Mouse (Mus musculus): ENCODE data around the gene Nefh.
A peak's percentile ranks its signal among the peaks of the same experiment; 100 is the strongest.

The Nefh gene

GRCm38 (mm10) chr11:4953401-4953800, 5.5 kb upstream of the Nefh start:
- no peak for DNase-seq (ENCODE audit: low read depth, low spot score)

- DNase-seq (ENCODE audit: low read depth, low spot score) = no peak
Observed at GRCm38 (mm10) chr11:4949256-4950044, 1.6 kb upstream of the Nefh start.

- DNase-seq (ENCODE audit: low read depth, low spot score) = no peak
Observed at GRCm38 (mm10) chr11:4948792-4949191, 928 bp upstream of the Nefh start.

- peak; percentile 93 for DNase-seq (ENCODE audit: low read depth, low spot score)
Observed at GRCm38 (mm10) chr11:4946947-4947812, 684 bp downstream of the Nefh start.

- no peak for DNase-seq (ENCODE audit: low read depth, low spot score)
Observed at GRCm38 (mm10) chr11:4946530-4946929, 1.3 kb downstream of the Nefh start.

GRCm38 (mm10) chr11:4936243-4936642, 11.6 kb downstream of the Nefh start:
- no peak for DNase-seq (ENCODE audit: low read depth, low spot score)

- DNase-seq (ENCODE audit: low read depth, low spot score) = no peak
Observed at GRCm38 (mm10) chr11:4931009-4931601, 16.8 kb downstream of the Nefh start.

- no peak for DNase-seq (ENCODE audit: low read depth, low spot score)
Observed at GRCm38 (mm10) chr11:4927224-4927623, 20.6 kb downstream of the Nefh start.

- no peak for DNase-seq (ENCODE audit: low read depth, low spot score)
Observed at GRCm38 (mm10) chr11:4921751-4922150, 26.1 kb downstream of the Nefh start.

GRCm38 (mm10) chr11:4921281-4921680, 26.6 kb downstream of the Nefh start:
- DNase-seq (ENCODE audit: low read depth, low spot score) = no peak

GRCm38 (mm10) chr11:4916068-4916467, 31.8 kb downstream of the Nefh start:
- DNase-seq (ENCODE audit: low read depth, low spot score) = peak; percentile 42

GRCm38 (mm10) chr11:4906231-4906630, 41.6 kb downstream of the Nefh start:
- DNase-seq (ENCODE audit: low read depth, low spot score) = no peak

GRCm38 (mm10) chr11:4901956-4902355, 45.9 kb downstream of the Nefh start:
- DNase-seq (ENCODE audit: low read depth, low spot score) = no peak

GRCm38 (mm10) chr11:4900437-4900836, 47.4 kb downstream of the Nefh start:
- DNase-seq (ENCODE audit: low read depth, low spot score) = peak; percentile 60

GRCm38 (mm10) chr11:4894848-4895816, 52.7 kb downstream of the Nefh start, which contains the start of gene Thoc5:
Gene Thoc5, plus strand, starts transcription at chr11:4895320.
- DNase-seq (ENCODE audit: low read depth, low spot score) = peak; percentile 53
